20 mouse cellular contexts compared by ENCODE assay signal in the genomic region with DNA sequence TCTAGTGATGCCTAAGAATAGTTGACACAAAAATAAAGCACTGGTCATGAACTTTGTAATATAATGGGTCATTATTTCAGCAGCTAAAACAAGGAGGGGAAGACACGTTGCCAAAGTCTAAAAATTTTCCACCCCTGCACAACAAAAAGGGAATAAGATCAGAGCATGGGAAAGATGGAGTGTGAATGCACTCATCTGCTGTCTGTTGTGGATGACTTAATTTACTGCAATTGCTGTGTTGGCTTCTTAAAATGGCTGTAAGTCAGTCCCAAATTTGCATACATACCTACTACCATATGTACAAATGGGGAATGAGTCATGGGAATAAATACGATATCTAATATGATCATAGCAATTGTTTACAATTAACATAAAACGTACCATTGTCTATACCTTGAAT.
DNase-seq lines count a peak whose midpoint lies in the region; ATAC-seq and TF ChIP-seq lines count a peak whose summit lies in the region.
"Had no signal": no experiment of that assay in that cellular context is flagged by ENCODE, and none has a peak within 500 bp of the region (broad histone marks: within the 10 kb centered on the region; RNA-seq: fewer than 3 reads in every experiment).

No protein-coding gene starts in this region.

- no peak for ATAC-seq in forebrain, embryonic 15.5 days (replicated peaks)
- ATAC-seq in forebrain, embryonic 12.5 days (ENCODE audit: low FRiP score) = no peak
- no peak for ATAC-seq in forebrain, postnatal 0 days
- no peak for ATAC-seq in forebrain, embryonic 13.5 days
- ATAC-seq in heart, embryonic 12.5 days (ENCODE audit: insufficient number of reproducible peaks, low FRiP score) = no peak
- ATAC-seq: CD4-positive, CD25-positive, alpha-beta regulatory T cell, adult 4 months; forebrain, embryonic 14.5 days had no signal

- H3K27me3 ChIP-seq in forebrain, embryonic 15.5 days = no peaks in the 10 kb centered on the region
- no peaks in the 10 kb centered on the region for H3K27me3 ChIP-seq in forebrain, embryonic 12.5 days
- H3K27me3 ChIP-seq in forebrain, postnatal 0 days (ENCODE audit: insufficient read depth, low read length) = no peaks in the 10 kb centered on the region
- H3K27me3 ChIP-seq in forebrain, embryonic 13.5 days = no peaks in the 10 kb centered on the region
- H3K27me3 ChIP-seq in heart, embryonic 12.5 days (replicated peaks) = no peaks in the 10 kb centered on the region
- H3K27me3 ChIP-seq: CH12.LX; embryonic facial prominence, embryonic 12.5 days had no signal

- H3K9me3 ChIP-seq in forebrain, embryonic 15.5 days = no peaks in the 10 kb centered on the region
- H3K9me3 ChIP-seq in forebrain, embryonic 12.5 days = no peaks in the 10 kb centered on the region
- H3K9me3 ChIP-seq in forebrain, postnatal 0 days (ENCODE audit: low read length) = no peaks in the 10 kb centered on the region
- no peaks in the 10 kb centered on the region for H3K9me3 ChIP-seq in forebrain, embryonic 13.5 days (replicated peaks)
- H3K9me3 ChIP-seq in heart, embryonic 12.5 days (replicated peaks) = no peaks in the 10 kb centered on the region
- H3K9me3 ChIP-seq: embryonic facial prominence, embryonic 10.5 days; embryonic facial prominence, embryonic 12.5 days; G1E had no signal

- H3K4me1 ChIP-seq in forebrain, embryonic 15.5 days = no peaks in the 10 kb centered on the region
- no peaks in the 10 kb centered on the region for H3K4me1 ChIP-seq in forebrain, embryonic 12.5 days
- H3K4me1 ChIP-seq in forebrain, postnatal 0 days (ENCODE audit: insufficient read depth) = no peaks in the 10 kb centered on the region
- no peaks in the 10 kb centered on the region for H3K4me1 ChIP-seq in forebrain, embryonic 13.5 days
- H3K4me1 ChIP-seq in heart, embryonic 12.5 days (replicated peaks) = no peaks in the 10 kb centered on the region
- H3K4me1 ChIP-seq: embryonic facial prominence, embryonic 10.5 days; embryonic facial prominence, embryonic 12.5 days had no signal

- WGBS in forebrain, embryonic 15.5 days = 64% methylated on average over 3 of the region's 3 CpGs
- 74% methylated on average over 3 of the region's 3 CpGs for WGBS in forebrain, embryonic 12.5 days
- 67% methylated on average over 3 of the region's 3 CpGs for WGBS in forebrain, postnatal 0 days
- 75% methylated on average over 3 of the region's 3 CpGs for WGBS in forebrain, embryonic 13.5 days
- WGBS in heart, embryonic 12.5 days = 74% methylated on average over 3 of the region's 3 CpGs

- no peak overlapping the region for H3K9ac ChIP-seq in forebrain, embryonic 15.5 days (replicated peaks)
- H3K9ac ChIP-seq in forebrain, embryonic 12.5 days = no peak overlapping the region
- H3K9ac ChIP-seq in forebrain, postnatal 0 days = no peak overlapping the region
- H3K9ac ChIP-seq in forebrain, embryonic 13.5 days = no peak overlapping the region
- H3K9ac ChIP-seq in heart, embryonic 12.5 days = no peak overlapping the region
- H3K9ac ChIP-seq: embryonic facial prominence, embryonic 12.5 days had no signal

- H3K4me2 ChIP-seq in forebrain, embryonic 15.5 days (replicated peaks) = no peak overlapping the region
- H3K4me2 ChIP-seq in forebrain, embryonic 12.5 days = no peak overlapping the region
- no peak overlapping the region for H3K4me2 ChIP-seq in forebrain, postnatal 0 days (ENCODE audit: low read depth)
- no peak overlapping the region for H3K4me2 ChIP-seq in forebrain, embryonic 13.5 days
- H3K4me2 ChIP-seq in heart, embryonic 12.5 days = no peak overlapping the region
- H3K4me2 ChIP-seq: embryonic facial prominence, embryonic 12.5 days had no signal

- H3K4me3 ChIP-seq in forebrain, embryonic 15.5 days = no peak overlapping the region
- no peak overlapping the region for H3K4me3 ChIP-seq in forebrain, embryonic 12.5 days (replicated peaks)
- no peak overlapping the region for H3K4me3 ChIP-seq in forebrain, postnatal 0 days (ENCODE audit: low read depth, low read length)
- no peak overlapping the region for H3K4me3 ChIP-seq in forebrain, embryonic 13.5 days
- no peak overlapping the region for H3K4me3 ChIP-seq in heart, embryonic 12.5 days
- H3K4me3 ChIP-seq: embryonic facial prominence, embryonic 10.5 days; embryonic facial prominence, embryonic 12.5 days had no signal

- DNase-seq in forebrain, postnatal 0 days = peak; percentile 16
- DNase-seq: adrenal gland, adult 2 months; adrenal gland, postnatal 10 days; adrenal gland, postnatal 25 days; B cell, adult 2 months; cerebellum, adult 11-12 months; cerebellum, adult 2 months; cerebellum, adult 9-10 months; cerebellum, postnatal 10 days; cerebellum, postnatal 25 days had no signal

- H3K36me3 ChIP-seq in forebrain, embryonic 15.5 days = no peaks in the 10 kb centered on the region
- H3K36me3 ChIP-seq in forebrain, embryonic 12.5 days (replicated peaks) = no peaks in the 10 kb centered on the region
- H3K36me3 ChIP-seq in forebrain, postnatal 0 days (ENCODE audit: insufficient read depth) = no peaks in the 10 kb centered on the region
- H3K36me3 ChIP-seq in forebrain, embryonic 13.5 days (ENCODE audit: poor library complexity, severe bottlenecking) = no peaks in the 10 kb centered on the region
- no peaks in the 10 kb centered on the region for H3K36me3 ChIP-seq in heart, embryonic 12.5 days
- H3K36me3 ChIP-seq: embryonic facial prominence, embryonic 10.5 days; embryonic facial prominence, embryonic 12.5 days; G1E had no signal

- TF ChIP-seq CTCF in forebrain, postnatal 0 days (IDR thresholded peaks at IDR 0.05; ENCODE audit: low read depth) = no peak

- H3K27ac ChIP-seq in forebrain, embryonic 15.5 days (replicated peaks) = 0 out of 2 replicates have a peak overlapping the region, but pooled peaks have one; percentile 37
- no peak overlapping the region for H3K27ac ChIP-seq in forebrain, embryonic 12.5 days
- H3K27ac ChIP-seq in forebrain, postnatal 0 days (ENCODE audit: low read depth, low read length) = no peak overlapping the region
- no peak overlapping the region for H3K27ac ChIP-seq in forebrain, embryonic 13.5 days
- no peak overlapping the region for H3K27ac ChIP-seq in heart, embryonic 12.5 days (ENCODE audit: poor library complexity, severe bottlenecking)
- H3K27ac ChIP-seq: embryonic facial prominence, embryonic 10.5 days; embryonic facial prominence, embryonic 12.5 days had no signal
